Mouse (Mus musculus): Measurements from ENCODE around the gene Asic2.

- TF ChIP-seq CTCF (IDR thresholded peaks at IDR 0.05; ENCODE audit: low read depth) (no peak), EP300 (optimal IDR thresholded peaks at IDR 0.05) (no peak)
Observed at GRCm38 (mm10) chr11:81497652-81498391, 470.4 kb downstream of the Asic2 start.

All from stomach, postnatal 0 days (tissue).